Mouse (Mus musculus) monocyte, adult 5-6 weeks (primary cell): ENCODE data around the gene Enox1. TPM values are rescaled to one million over a fixed set of nuclear protein-coding genes. Genes with fewer than 3 reads are reported as not detected.

Experiments
- ATAC-seq: fragments of 153-309, 156-312 bp; replicated peaks from 2 replicates; pipeline ENCODE4 v1.8.0; 2017; ENCODE audit warnings: mild to moderate bottlenecking; ENCODE audit not compliant: low TSS enrichment, insufficient number of reproducible peaks, severe bottlenecking, poor library complexity, low FRiP score
- total RNA-seq: library from RNA; stranded (forward); fragments of 200-1000, 200-491, 200-594 nt; gene quantifications from 3 replicates; pipeline ENCODE4 v1.2.3, GENCODE M21; 2017

Enox1 gene
- total RNA-seq, 1 experiment from 2014 or later: not detected

GRCm38 (mm10) chr14:77259686-77260085 is 103.1 kb downstream of the Enox1 start:
- ATAC-seq: no peak

- ATAC-seq: no peak
Measured at GRCm38 (mm10) chr14:77260107-77260506, 103.5 kb downstream of the Enox1 start.

- ATAC-seq: no peak
Measured at GRCm38 (mm10) chr14:77266805-77267771, 110.5 kb downstream of the Enox1 start.

- no peak for ATAC-seq
Measured at GRCm38 (mm10) chr14:77272248-77272930, 115.8 kb downstream of the Enox1 start.

- ATAC-seq: no peak
Measured at GRCm38 (mm10) chr14:77272931-77273446, 116.4 kb downstream of the Enox1 start.

- no peak for ATAC-seq
Measured at GRCm38 (mm10) chr14:77273721-77274120, 117.2 kb downstream of the Enox1 start.

- ATAC-seq: no peak
Measured at GRCm38 (mm10) chr14:77275607-77276006, 119.0 kb downstream of the Enox1 start.

- no peak for ATAC-seq
Measured at GRCm38 (mm10) chr14:77279143-77279542, 122.6 kb downstream of the Enox1 start.

- no peak for ATAC-seq
Measured at GRCm38 (mm10) chr14:77280454-77280853, 123.9 kb downstream of the Enox1 start.

GRCm38 (mm10) chr14:77280893-77281292 is 124.3 kb downstream of the Enox1 start:
- no peak for ATAC-seq

- no peak for ATAC-seq
Measured at GRCm38 (mm10) chr14:77283939-77284338, 127.4 kb downstream of the Enox1 start.

GRCm38 (mm10) chr14:77285453-77285852 is 128.9 kb downstream of the Enox1 start:
- no peak for ATAC-seq

- no peak for ATAC-seq
Measured at GRCm38 (mm10) chr14:77291756-77292155, 135.2 kb downstream of the Enox1 start.

GRCm38 (mm10) chr14:77297039-77297438 is 140.5 kb downstream of the Enox1 start:
- no peak for ATAC-seq

- ATAC-seq: no peak
Measured at GRCm38 (mm10) chr14:77298327-77298726, 141.8 kb downstream of the Enox1 start.

GRCm38 (mm10) chr14:77309571-77309970 is 153.0 kb downstream of the Enox1 start:
- ATAC-seq: no peak

- no peak for ATAC-seq
Measured at GRCm38 (mm10) chr14:77311456-77311855, 154.9 kb downstream of the Enox1 start.

GRCm38 (mm10) chr14:77319396-77319795 is 162.8 kb downstream of the Enox1 start:
- ATAC-seq: no peak

- ATAC-seq: no peak
Measured at GRCm38 (mm10) chr14:77324348-77324747, 167.8 kb downstream of the Enox1 start.

GRCm38 (mm10) chr14:77327693-77328092 is 171.1 kb downstream of the Enox1 start:
- ATAC-seq: no peak
